Comparison of ENCODE assay signal across 10 mouse cellular contexts in genomic region chr7:98504726-98505314, GRCm38 (mm10). TPM values are rescaled to one million over a fixed set of nuclear protein-coding genes. Genes with fewer than 3 reads are reported as not detected.
DNase-seq lines count a peak whose midpoint lies in the region; ATAC-seq and TF ChIP-seq lines count a peak whose summit lies in the region.
"Had no signal": no experiment of that assay in that cellular context is flagged by ENCODE, and none has a peak within 500 bp of the region (broad histone marks: within the 10 kb centered on the region; RNA-seq: fewer than 3 reads in every experiment).

No protein-coding gene starts in this region.

- H3K27me3 ChIP-seq in forebrain, embryonic 13.5 days = no peaks in the 10 kb centered on the region
- no peaks in the 10 kb centered on the region for H3K27me3 ChIP-seq in forebrain, embryonic 15.5 days

- H3K9ac ChIP-seq in forebrain, embryonic 13.5 days = peak overlapping the region; percentile 12; the same call in 1 of the 2 replicates
- no peak overlapping the region for H3K9ac ChIP-seq in forebrain, embryonic 15.5 days (replicated peaks)

- DNase-seq in lung, postnatal 10 days = peak; percentile 44
- no peak for DNase-seq in lung, adult 2 months
- peak; percentile 51 to 53 for DNase-seq in heart, postnatal 14 days
- DNase-seq in skeletal muscle tissue, adult 2 months (ENCODE audit: low read depth, low spot score) = peak; percentile 67
- DNase-seq in embryo, embryonic 11 days = no peak
- DNase-seq: right cerebral cortex, postnatal 25 days had no signal

- no peaks in the 10 kb centered on the region for H3K36me3 ChIP-seq in forebrain, embryonic 13.5 days (ENCODE audit: poor library complexity, severe bottlenecking)
- no peaks in the 10 kb centered on the region for H3K36me3 ChIP-seq in forebrain, embryonic 15.5 days

- intact Hi-C loops in heart, postnatal 14 days (cut with DNase I) = loop anchor here (5.0 kb wide), 1 partner anchor 32 kb away; no protein-coding TSS in a partner anchor

- no peak overlapping the region for H3K4me2 ChIP-seq in forebrain, embryonic 13.5 days
- no peak overlapping the region for H3K4me2 ChIP-seq in forebrain, embryonic 15.5 days (replicated peaks)

- no peak overlapping the region for H3K4me3 ChIP-seq in forebrain, embryonic 13.5 days
- no peak overlapping the region for H3K4me3 ChIP-seq in forebrain, embryonic 15.5 days
- H3K4me3 ChIP-seq in lung, adult 2 months (replicated peaks; ENCODE audit: extremely low read depth, low read depth, low read length) = no peak overlapping the region

- 45% methylated on average over 5 of the region's 5 CpGs for WGBS in forebrain, embryonic 13.5 days
- 38% methylated on average over 5 of the region's 5 CpGs for WGBS in forebrain, embryonic 15.5 days
- WGBS in lung, adult 2 months = 36% methylated on average over 5 of the region's 5 CpGs

- H3K9me3 ChIP-seq in forebrain, embryonic 13.5 days (replicated peaks) = no peaks in the 10 kb centered on the region
- H3K9me3 ChIP-seq in forebrain, embryonic 15.5 days = no peaks in the 10 kb centered on the region

- no peak for ATAC-seq in forebrain, embryonic 13.5 days
- no peak for ATAC-seq in forebrain, embryonic 15.5 days (replicated peaks)
- no peak for ATAC-seq in erythroid progenitor cell, adult 5-6 weeks (replicated peaks; ENCODE audit: low FRiP score, poor library complexity, severe bottlenecking)
- ATAC-seq: activated CD4-positive, CD25-positive, alpha-beta regulatory T cell, adult 4 months had no signal

- no peak for TF ChIP-seq POLR2A in lung, adult 2 months (IDR thresholded peaks at IDR 0.05; ENCODE audit: borderline replicate concordance, extremely low read depth, low read depth, low read length)

- H3K4me1 ChIP-seq in forebrain, embryonic 13.5 days = peaks cover 16% of the 10 kb centered on the region
- peaks cover 7% of the 10 kb centered on the region; the same call in 1 of the 2 replicates for H3K4me1 ChIP-seq in forebrain, embryonic 15.5 days
- peaks cover 9% of the 10 kb centered on the region for H3K4me1 ChIP-seq in lung, adult 2 months (ENCODE audit: control insufficient read depth, insufficient read depth, low read length)

- no peak for TF ChIP-seq CTCF in lung, adult 2 months (IDR thresholded peaks at IDR 0.05; ENCODE audit: insufficient read depth, low read length)

- no peak overlapping the region for H3K27ac ChIP-seq in forebrain, embryonic 13.5 days
- no peak overlapping the region; the same call in 1 of the 2 replicates for H3K27ac ChIP-seq in forebrain, embryonic 15.5 days (replicated peaks)

RNA-seq across cellular contexts. Expression of gene Lrrc32, which starts 15.7 kb away (rescaled TPM):
- 1.8 and 2.1 TPM in 2 replicates for polyA plus RNA-seq in forebrain, embryonic 13.5 days (2015; fragmentation: Nextera tagmentation; extraction: Ambion mirVana)
- polyA plus RNA-seq in forebrain, embryonic 15.5 days (2015; fragmentation: Nextera tagmentation; extraction: Ambion mirVana) = 2.3 and 2.4 TPM in 2 replicates
- polyA plus RNA-seq in lung, adult 2 months (2012; rRNA removed) = 38.4 and 49.3 TPM in 2 replicates
- total RNA-seq in heart, postnatal 14 days (2021) = 10 to 100 TPM; 11.9 to 15.4 TPM
- 1.1 TPM in 1 of 2 replicates, not detected in the other for total RNA-seq in erythroid progenitor cell, adult 5-6 weeks (2015; ENCODE audit: low replicate concordance)
- total RNA-seq in erythroid progenitor cell, adult 5-6 weeks (2017; ENCODE audit: low replicate concordance) = 0.51 TPM in 1 of 2 replicates, not detected in the other

Comparison
In these comparisons a context has a peak if more than half of its experiments do, and no peak if none do; other contexts are left out.
1. DNase-seq: peak in lung, postnatal 10 days (single experiment), heart, postnatal 14 days (2 of 2) and skeletal muscle tissue, adult 2 months (single experiment); none in lung, adult 2 months (single experiment) and embryo, embryonic 11 days (single experiment).
2. RNA of gene Lrrc32, which starts 15.7 kb away (polyA plus RNA-seq): 38.4 to 49.3 TPM in lung, adult 2 months; 2.3 to 2.4 TPM in forebrain, embryonic 15.5 days and 1.8 to 2.1 TPM in forebrain, embryonic 13.5 days; every median in the first group is over 10 times any median in the second.